8 mouse cellular contexts compared by ENCODE assay signal in genomic region chr17:21422664-21423599, GRCm38 (mm10). TPM values are rescaled to one million over a fixed set of nuclear protein-coding genes. Genes with fewer than 3 reads are reported as not detected.
DNase-seq lines count a peak whose midpoint lies in the region; ATAC-seq and TF ChIP-seq lines count a peak whose summit lies in the region.

Gene Zfp54 (plus strand): TSS chr17:21423227.

- H3K27ac ChIP-seq in heart, embryonic 12.5 days (ENCODE audit: poor library complexity, severe bottlenecking), result peak within 1 kb of the TSS; percentile 64
- peak within 1 kb of the TSS; percentile 92 for H3K27ac ChIP-seq in kidney, embryonic 16.5 days (ENCODE audit: low read length)

- no peaks in the 10 kb centered on the region for H3K9me3 ChIP-seq in heart, embryonic 12.5 days (replicated peaks)
- no peaks in the 10 kb centered on the region for H3K9me3 ChIP-seq in kidney, embryonic 16.5 days (ENCODE audit: low read length)

- peak within 1 kb of the TSS; percentile 65 for H3K4me3 ChIP-seq in heart, embryonic 12.5 days
- peak within 1 kb of the TSS; percentile 52 for H3K4me3 ChIP-seq in kidney, embryonic 16.5 days (ENCODE audit: low read length)

- H3K36me3 ChIP-seq in heart, embryonic 12.5 days, result no peaks in the 10 kb centered on the region
- no peaks in the 10 kb centered on the region for H3K36me3 ChIP-seq in kidney, embryonic 16.5 days (ENCODE audit: insufficient read depth, low read length)

- H3K9ac ChIP-seq in heart, embryonic 12.5 days, result peak within 1 kb of the TSS; percentile 73
- H3K9ac ChIP-seq in kidney, embryonic 16.5 days (replicated peaks; ENCODE audit: low read length), result peak within 1 kb of the TSS; percentile 71

- ATAC-seq in erythroblast, adult 5-6 weeks (replicated peaks; ENCODE audit: low FRiP score, poor library complexity, severe bottlenecking), result peak; percentile 98
- peak; percentile 99 for ATAC-seq in heart, embryonic 12.5 days (ENCODE audit: insufficient number of reproducible peaks, low FRiP score)
- ATAC-seq in kidney, embryonic 16.5 days (ENCODE audit: low FRiP score, low TSS enrichment), result peak; percentile 100

- peak; percentile 84 for DNase-seq in CD4-positive, CD25-positive, alpha-beta regulatory T cell, adult 2 months (ENCODE audit: low read depth, low spot score)
- DNase-seq in brain, embryonic 14.5 days (ENCODE audit: low read depth), result peak; percentile 82
- peak; percentile 88 for DNase-seq in liver
- peak; percentile 17 to 21 for DNase-seq in monocyte, adult 2 months (ENCODE audit: low read depth in 1 of 2, low spot score in 2 of 2)
- DNase-seq in spleen, postnatal 14 days (ENCODE audit: low spot score in 2 of 2), result peak; percentile 33 to 63

- no peaks in the 10 kb centered on the region for H3K27me3 ChIP-seq in heart, embryonic 12.5 days (replicated peaks)
- H3K27me3 ChIP-seq in kidney, embryonic 16.5 days (ENCODE audit: insufficient read depth, low read length), result no peaks in the 10 kb centered on the region

- TF ChIP-seq POLR2A in brain, embryonic 14.5 days (IDR thresholded peaks at IDR 0.05; ENCODE audit: borderline replicate concordance, extremely low read depth, insufficient read depth, insufficient read length, poor library complexity, severe bottlenecking), result no peak

- H3K4me1 ChIP-seq in heart, embryonic 12.5 days (replicated peaks), result 0 out of 2 replicates have a peak, but pooled peaks cover 4% of the 10 kb centered on the region
- H3K4me1 ChIP-seq in kidney, embryonic 16.5 days (ENCODE audit: insufficient read depth, low read length), result 0 out of 2 replicates have a peak, but pooled peaks cover 4% of the 10 kb centered on the region

- peak within 1 kb of the TSS; percentile 92 for H3K4me2 ChIP-seq in heart, embryonic 12.5 days
- H3K4me2 ChIP-seq in kidney, embryonic 16.5 days (replicated peaks; ENCODE audit: low read depth, low read length), result peak within 1 kb of the TSS; percentile 72

- peak; percentile 54; the same call in 1 of the 2 replicates for TF ChIP-seq CTCF in brain, embryonic 14.5 days (IDR thresholded peaks at IDR 0.05; ENCODE audit: borderline replicate concordance, extremely low read depth, insufficient read depth, insufficient read length)

- under 1% methylated on average over 22 of the region's 22 CpGs for WGBS in heart, embryonic 12.5 days
- WGBS in kidney, embryonic 16.5 days, result under 1% methylated on average over 22 of the region's 22 CpGs

RNA-seq across cellular contexts. Expression of gene Zfp54, which starts in this region (rescaled TPM):
- 2.3 TPM in 2 replicates for polyA plus RNA-seq in brain, embryonic 14.5 days (2012; rRNA removed)
- total RNA-seq in erythroblast, adult 5-6 weeks (2015; ENCODE audit: low replicate concordance), result 0.58 and 2.7 TPM in 2 replicates
- 1.3 and 3.8 TPM in 2 replicates for total RNA-seq in erythroblast, adult 5-6 weeks (2017; ENCODE audit: low replicate concordance)
- 3.3 and 3.4 TPM in 2 replicates for polyA plus RNA-seq in heart, embryonic 12.5 days (2016; fragmentation: Nextera tagmentation; extraction: Ambion mirVana)
- polyA plus RNA-seq in kidney, embryonic 16.5 days (2015; fragmentation: Nextera tagmentation; extraction: Ambion mirVana), result 5.9 and 7.4 TPM in 2 replicates

Comparison
In these comparisons a context has a peak if more than half of its experiments do, and no peak if none do; other contexts are left out.
1. Peak in every context shown above with its lines: DNase-seq, ATAC-seq, H3K4me3 ChIP-seq and H3K27ac ChIP-seq.
2. DNase-seq: peak in every context shown above with its lines; median percentile 88 in liver; 84 in CD4-positive, CD25-positive, alpha-beta regulatory T cell, adult 2 months; 82 in brain, embryonic 14.5 days; 48 in spleen, postnatal 14 days; 19 in monocyte, adult 2 months.